Mouse (Mus musculus) retina, postnatal 7 days (tissue): ENCODE results near the gene Ppp1r9a.
"Not testable (repeated sequence)": the region's sequence is repeated elsewhere in the genome, so short reads cannot be mapped to it uniquely, and the experiment has no call there.

ENCODE experiments used
- DNase-seq: peaks from one replicate; pipeline ENCODE4 v3.0.0-alpha.2; 2012; ENCODE audit warnings: low read depth, low spot score

Gene Ppp1r9a

GRCm38 (mm10) chr6:4902674-4903324, at the start of gene Ppp1r9a:
Gene Ppp1r9a, plus strand, starts transcription at chr6:4902917.
- DNase-seq = peak; percentile 74

DNA sequence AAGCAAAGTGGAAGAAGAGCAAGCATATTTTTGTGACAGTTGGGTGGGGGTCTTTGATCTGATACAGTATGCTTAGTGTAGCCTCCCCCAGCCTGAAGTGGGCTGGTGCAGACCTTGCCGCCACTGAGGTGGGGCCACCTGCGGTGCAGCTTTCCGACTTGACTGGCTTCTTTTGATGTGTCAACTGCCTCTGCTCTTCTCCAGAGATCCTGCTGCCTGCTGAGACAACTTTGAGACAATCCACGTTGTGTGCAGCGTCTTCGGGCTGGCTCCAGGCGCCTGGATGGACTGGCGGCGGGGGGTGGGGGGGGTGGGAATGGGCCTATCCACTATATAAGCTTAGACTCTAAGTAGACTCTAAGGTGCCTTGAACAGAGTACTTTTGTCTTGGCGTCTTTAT, 47.5 kb upstream of the Ppp1r9a start:
- DNase-seq = no peak

- DNase-seq = no peak
Observed at GRCm38 (mm10) chr6:4856919-4857318, 45.8 kb upstream of the Ppp1r9a start.

- no peak for DNase-seq
Observed at GRCm38 (mm10) chr6:4884316-4884715, 18.4 kb upstream of the Ppp1r9a start.

GRCm38 (mm10) chr6:4889544-4889943, 13.2 kb upstream of the Ppp1r9a start:
- DNase-seq = no peak

DNA sequence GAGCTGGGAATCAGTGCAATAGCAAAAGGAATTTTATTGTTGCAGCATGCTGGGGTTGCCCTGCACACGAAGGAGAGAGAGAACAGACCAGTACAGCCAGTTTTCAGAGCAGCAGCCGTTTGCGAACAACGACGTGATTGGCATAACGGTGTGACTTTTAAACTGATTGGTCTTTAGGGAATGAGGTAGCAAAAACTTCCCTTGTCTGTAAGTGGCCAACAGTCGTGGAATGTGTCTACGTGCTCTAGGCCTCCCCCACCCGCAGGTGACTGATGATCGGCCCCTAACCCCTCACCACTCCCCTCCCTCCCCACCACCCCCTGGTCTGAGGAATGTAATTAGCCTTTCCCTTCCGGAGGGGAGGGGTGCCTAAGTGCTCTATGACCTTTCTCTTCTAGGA, 10.3 kb upstream of the Ppp1r9a start:
- DNase-seq = no peak

DNA sequence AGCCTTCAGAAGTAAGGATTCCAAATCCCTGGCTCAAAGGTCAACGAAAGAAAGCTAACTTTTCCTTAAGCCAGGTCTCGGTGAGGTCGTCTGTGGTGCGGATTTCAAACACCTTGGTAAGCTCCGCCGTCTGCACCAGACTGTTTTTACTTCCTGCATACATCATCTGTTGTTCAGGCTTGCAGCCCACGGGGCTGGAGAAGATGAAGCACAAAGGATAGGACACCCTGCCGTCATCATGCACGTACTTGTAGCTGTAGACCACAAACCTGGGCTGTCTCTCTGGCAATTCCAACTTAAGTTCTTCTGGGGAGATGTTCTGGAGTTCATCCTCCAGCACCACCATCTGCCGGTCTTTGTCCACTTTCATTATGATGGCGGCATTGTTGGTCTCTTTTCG, 9.4 kb upstream of the Ppp1r9a start:
- DNase-seq = not testable (repeated sequence)

DNA sequence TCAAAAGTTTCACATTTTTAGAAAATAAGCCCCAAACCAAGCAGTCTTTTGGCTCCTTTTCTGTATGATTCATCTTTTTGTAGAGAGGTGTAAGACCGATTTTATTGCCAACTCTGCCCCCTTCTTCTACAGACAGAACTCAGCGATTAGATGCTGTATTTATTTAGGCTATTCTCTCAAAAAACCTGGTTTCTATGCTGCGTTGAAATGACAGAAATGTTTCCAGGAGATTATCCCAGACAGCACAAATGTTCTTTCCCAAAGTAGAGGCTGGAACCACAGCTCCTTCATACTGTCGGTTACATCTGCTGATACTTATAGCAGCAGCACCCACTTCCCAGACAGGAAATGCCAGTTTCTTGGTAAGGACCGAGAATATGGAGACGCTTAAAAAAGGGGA, 2.8 kb upstream of the Ppp1r9a start:
- no peak for DNase-seq

GRCm38 (mm10) chr6:4903325-4904054, 773 bp downstream of the Ppp1r9a start:
- DNase-seq = peak; percentile 40

GRCm38 (mm10) chr6:4904055-4904450, 1.3 kb downstream of the Ppp1r9a start:
- DNase-seq = no peak

GRCm38 (mm10) chr6:4910042-4910634, 7.4 kb downstream of the Ppp1r9a start:
- no peak for DNase-seq

- no peak for DNase-seq
Observed at GRCm38 (mm10) chr6:4918470-4918869, 15.8 kb downstream of the Ppp1r9a start.

DNA sequence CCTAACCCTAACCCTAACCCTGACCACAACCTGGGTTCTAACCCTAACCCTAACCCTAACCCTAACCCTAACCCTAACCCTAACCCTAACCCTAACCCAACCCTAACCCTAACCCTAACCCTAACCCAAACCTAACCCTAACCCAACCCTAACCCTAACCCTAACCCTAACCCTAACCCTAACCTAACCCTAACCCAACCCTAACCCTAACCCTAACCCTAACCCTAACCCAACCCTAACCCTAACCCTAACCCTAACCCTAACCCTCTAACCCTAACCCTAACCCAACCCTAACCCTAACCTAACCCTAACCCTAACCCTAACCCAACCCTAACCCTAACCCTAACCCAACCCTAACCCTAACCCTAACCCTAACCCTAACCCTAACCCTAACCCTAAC, 21.1 kb downstream of the Ppp1r9a start:
- not testable (repeated sequence) for DNase-seq

DNA sequence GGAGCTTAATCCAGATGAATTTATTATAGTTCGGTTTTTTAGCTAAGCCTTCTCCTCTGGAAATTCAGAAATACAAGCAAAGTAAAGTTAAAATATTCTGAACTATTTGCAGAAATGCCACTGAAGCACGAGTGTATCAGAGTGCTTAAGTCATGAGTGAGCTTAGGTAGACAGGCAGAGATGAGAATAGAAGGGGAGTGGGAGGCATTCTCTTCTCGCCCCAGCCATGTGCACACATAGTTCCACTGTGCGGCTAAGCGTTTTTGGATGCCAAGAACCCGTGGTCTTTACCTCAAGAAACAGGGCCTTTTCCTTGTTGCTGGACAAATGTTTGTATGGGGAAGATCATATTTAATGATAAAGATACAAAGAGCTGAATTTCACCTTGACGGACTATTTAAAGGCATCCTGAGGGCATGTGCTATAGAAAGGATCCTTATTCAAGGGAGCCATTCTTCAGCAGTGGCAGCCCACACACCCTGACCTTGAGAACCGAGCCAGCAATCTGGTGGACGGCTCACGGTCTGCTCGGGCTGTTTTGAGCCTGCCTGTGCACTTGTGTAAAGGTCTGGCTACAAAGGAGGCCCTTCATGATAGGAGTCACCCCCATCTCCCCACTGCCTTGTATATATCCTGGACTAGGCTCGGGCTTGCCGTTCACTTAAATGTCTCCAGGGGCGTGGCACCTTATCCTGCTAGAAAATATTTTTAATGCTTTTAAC, 23.4 kb downstream of the Ppp1r9a start:
- no peak for DNase-seq

- no peak for DNase-seq
Observed at GRCm38 (mm10) chr6:4930321-4930720, 27.6 kb downstream of the Ppp1r9a start.

DNA sequence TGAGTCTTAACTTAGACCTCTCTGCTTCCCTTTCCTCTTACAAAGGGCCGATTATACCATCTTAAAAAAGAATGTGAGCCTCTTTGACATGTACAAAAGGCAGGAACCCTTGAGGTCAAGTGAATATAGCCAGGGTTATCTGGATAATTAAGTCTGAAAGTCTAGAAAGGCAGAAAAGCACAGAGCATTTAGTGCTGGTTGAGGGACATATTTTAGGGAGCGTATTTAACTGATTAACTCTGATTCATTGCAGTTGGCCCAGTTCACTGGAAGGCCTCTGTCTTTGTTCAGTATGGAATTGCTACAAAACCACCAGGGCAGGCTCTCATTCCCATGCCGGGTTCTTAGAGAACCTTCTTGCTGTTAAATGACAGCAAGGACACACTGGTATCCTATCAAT, 36.2 kb downstream of the Ppp1r9a start:
- DNase-seq = no peak

- DNase-seq = no peak
Observed at GRCm38 (mm10) chr6:4940086-4940485, 37.4 kb downstream of the Ppp1r9a start.

DNA sequence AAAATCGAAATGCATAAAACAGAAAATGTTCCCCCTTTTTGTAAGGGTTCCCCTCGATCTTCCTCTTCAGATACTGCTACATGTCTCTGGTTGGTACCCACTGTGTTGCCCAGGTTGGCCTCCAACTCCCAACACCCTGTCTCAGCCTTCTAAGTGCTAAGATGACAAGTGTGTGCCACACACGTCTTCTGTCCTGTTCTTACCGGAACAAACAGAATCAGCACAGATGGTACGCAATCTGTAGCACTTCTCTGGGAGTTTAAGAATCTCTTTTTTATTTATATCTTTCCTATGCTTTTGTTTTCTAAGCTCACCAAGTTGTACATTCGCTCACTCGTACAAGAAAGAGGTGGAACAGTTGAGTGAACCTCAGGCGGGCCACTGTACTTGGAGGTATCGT, 37.9 kb downstream of the Ppp1r9a start:
- DNase-seq = no peak

- DNase-seq = no peak
Observed at GRCm38 (mm10) chr6:4943821-4944220, 41.1 kb downstream of the Ppp1r9a start.

- DNase-seq = no peak
Observed at GRCm38 (mm10) chr6:4948056-4948455, 45.3 kb downstream of the Ppp1r9a start.

- no peak for DNase-seq
Observed at GRCm38 (mm10) chr6:4949701-4950100, 47.0 kb downstream of the Ppp1r9a start.

- no peak for DNase-seq
Observed at GRCm38 (mm10) chr6:4953028-4953719, 50.5 kb downstream of the Ppp1r9a start.
